Mouse (Mus musculus): ENCODE measurements around the gene Pla2r1.

DNA sequence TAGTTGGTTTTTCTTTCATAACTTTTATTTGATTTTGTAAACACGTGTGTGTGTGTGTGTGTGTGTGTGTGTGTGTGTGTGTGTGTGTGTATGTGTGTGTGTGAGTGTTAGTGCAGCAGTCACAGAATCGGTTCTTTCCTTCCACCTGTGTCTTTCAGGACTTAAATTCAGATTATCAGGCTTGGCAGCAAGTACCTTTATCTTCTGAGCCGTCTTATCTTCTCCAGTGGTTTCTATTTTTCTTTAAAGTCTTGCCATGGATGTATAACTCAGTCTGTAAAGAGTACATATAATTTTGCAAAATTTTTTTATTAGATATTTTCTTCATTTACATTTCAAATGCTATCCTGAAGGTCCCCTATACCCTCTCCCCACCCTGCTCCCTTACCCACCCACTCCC, 165.7 kb downstream of the Pla2r1 start:
- TF ChIP-seq CTCF (IDR thresholded peaks at IDR 0.05; ENCODE audit: low read depth) (no peak), EP300 (optimal IDR thresholded peaks at IDR 0.05) (no peak)

Measured in stomach, postnatal 0 days (tissue).